ENCODE assay signal across 24 mouse cellular contexts in genomic region chr12:107488371-107488770, GRCm38 (mm10). TPM values are rescaled to one million over a fixed set of nuclear protein-coding genes. Genes with fewer than 3 reads are reported as not detected.
"Had no signal": no experiment of that assay in that cellular context is flagged by ENCODE, and none has a peak within 500 bp of the region (broad histone marks: within the 10 kb centered on the region; RNA-seq: fewer than 3 reads in every experiment).

Gene 3110018I06Rik, plus strand, starts transcription at chr12:107488632.

- DNase-seq: retina, postnatal 1 day; right cerebral cortex, adult 18-20 months; right cerebral cortex, postnatal 14 days; right cerebral cortex, postnatal 25 days; right cerebral cortex, postnatal 4 days; spleen, adult 18-20 months; thymus, adult 18-20 months; thymus, adult 2 months; thymus, postnatal 14 days; thymus, postnatal 25 days; thymus, postnatal 36 days; thymus, postnatal 4 days had no signal

- H3K36me3 ChIP-seq: neural tube, embryonic 13.5 days; neural tube, embryonic 15.5 days; stomach, embryonic 15.5 days had no signal

- H3K27ac ChIP-seq: neural tube, embryonic 13.5 days; neural tube, embryonic 15.5 days; stomach, embryonic 15.5 days; stomach, postnatal 0 days had no signal

- H3K9ac ChIP-seq: neural tube, embryonic 13.5 days; neural tube, embryonic 15.5 days; stomach, embryonic 15.5 days had no signal

- H3K4me3 ChIP-seq: neural tube, embryonic 13.5 days; neural tube, embryonic 15.5 days; stomach, embryonic 15.5 days had no signal

- H3K9me3 ChIP-seq: neural tube, embryonic 15.5 days; stomach, embryonic 15.5 days had no signal

- H3K27me3 ChIP-seq: neural tube, embryonic 13.5 days; neural tube, embryonic 15.5 days; stomach, embryonic 15.5 days had no signal

- H3K4me1 ChIP-seq: stomach, embryonic 15.5 days had no signal

- H3K4me2 ChIP-seq: neural tube, embryonic 13.5 days; neural tube, embryonic 15.5 days; stomach, embryonic 15.5 days had no signal

RNA-seq across cellular contexts. Expression of gene 3110018I06Rik, which starts in this region (rescaled TPM):
- polyA plus RNA-seq: neural tube, embryonic 13.5 days; neural tube, embryonic 14.5 days; neural tube, embryonic 15.5 days; small intestine, adult 2 months; spleen, adult 2 months; stomach, embryonic 14.5 days; stomach, embryonic 15.5 days; stomach, embryonic 16.5 days; stomach, postnatal 0 days; testis, adult 2 months; thymus, adult 2 months; thymus, postnatal 0 days; urinary bladder, adult 2 months had no signal
